Mouse (Mus musculus) CH12.LX (cell line): ENCODE measurements around the gene Fbxo36. TPM values are rescaled to one million over a fixed set of nuclear protein-coding genes. Genes with fewer than 3 reads are reported as not detected.

Source experiments
- DNase-seq: peaks from one replicate; pipeline ENCODE4 v3.0.0-alpha.2; 2013; ENCODE audit errors: extremely low read depth
- H3K27ac ChIP-seq: 2 replicates; pipeline ENCODE4 v1.5.1; 2012; ENCODE audit warnings: low read depth, mild to moderate bottlenecking, control low read depth, moderate library complexity; ENCODE audit not compliant: insufficient read depth
- H3K27me3 ChIP-seq: replicated peaks from 2 replicates; pipeline ENCODE3; 2012; ENCODE audit warnings: inconsistent platforms
- H3K36me3 ChIP-seq, 2 experiments: replicated peaks in 1 of 2; 2 replicates each; pipeline versions ENCODE3 to v1.6.1; 2012; ENCODE audit warnings: inconsistent platforms in 1 of 2, low read length in 1 of 2, mild to moderate bottlenecking in 1 of 2, mixed read lengths in 1 of 2, moderate library complexity in 1 of 2; ENCODE audit not compliant: control insufficient read depth in 1 of 2, insufficient read depth in 1 of 2
- H3K4me1 ChIP-seq, 2 experiments: 2 replicates each; pipeline ENCODE4 v1.6.1; 2012; ENCODE audit warnings: inconsistent platforms in 1 of 2, moderate library complexity in 1 of 2; ENCODE audit not compliant: insufficient read depth in 2 of 2, control insufficient read depth in 1 of 2
- H3K4me2 ChIP-seq: 2 replicates; pipeline ENCODE4 v1.6.1; 2012; ENCODE audit warnings: low read depth, mild to moderate bottlenecking, control low read depth; ENCODE audit not compliant: poor library complexity, insufficient read depth, severe bottlenecking
- H3K4me3 ChIP-seq, 3 experiments: fragments of 150-350 bp in 1 of 3; sonication (generic) in 1 of 3; replicated peaks in 1 of 3; 2 replicates each; pipeline versions ENCODE3 to v1.5.1; 2011 to 2012; ENCODE audit warnings: low read depth in 2 of 3, low read length in 2 of 3, mild to moderate bottlenecking in 2 of 3, moderate library complexity in 2 of 3, control low read depth in 1 of 3, improper control_type of control experiment in 1 of 3, inconsistent platforms in 1 of 3, mixed read lengths in 1 of 3; ENCODE audit not compliant: poor library complexity in 1 of 3
- H3K79me2 ChIP-seq: replicated peaks from 2 replicates; pipeline ENCODE4 v1.6.1; 2012; ENCODE audit warnings: mild to moderate bottlenecking, moderate library complexity; ENCODE audit not compliant: control insufficient read depth, poor library complexity, insufficient read depth, severe bottlenecking; ENCODE audit errors: extremely low read depth
- H3K9ac ChIP-seq: 2 replicates; pipeline ENCODE4 v1.6.1; 2012; ENCODE audit warnings: low read depth, mild to moderate bottlenecking, control low read depth, moderate library complexity; ENCODE audit not compliant: insufficient read depth
- H3K9me3 ChIP-seq: replicated peaks from 2 replicates; pipeline ENCODE3; 2012; ENCODE audit warnings: low read length, inconsistent platforms, mixed read lengths
- BHLHE40 ChIP-seq: IDR thresholded peaks from 2 replicates; pipeline ENCODE4 v1.6.1; 2011; ENCODE audit warnings: mild to moderate bottlenecking, low read depth, low read length, improper control_type of control experiment
- CHD2 ChIP-seq: IDR thresholded peaks from 2 replicates; pipeline ENCODE4 v1.6.1; 2011; ENCODE audit warnings: low read length, improper control_type of control experiment
- ELF1 ChIP-seq: IDR thresholded peaks from 2 replicates; pipeline ENCODE4 v1.6.1; 2014; ENCODE audit warnings: low read depth, mild to moderate bottlenecking, inconsistent platforms, low read length, improper control_type of control experiment
- ETS1 ChIP-seq: conservative IDR thresholded peaks from 2 replicates; pipeline ENCODE4 v1.6.1; 2012; ENCODE audit warnings: low read depth, mild to moderate bottlenecking, inconsistent platforms, low read length, improper control_type of control experiment, moderate library complexity
- GABPA ChIP-seq: IDR thresholded peaks from 2 replicates; pipeline ENCODE4 v1.6.1; 2012; ENCODE audit warnings: low read depth, low read length, improper control_type of control experiment, inconsistent platforms; ENCODE audit not compliant: insufficient replicate concordance
- JUN ChIP-seq: IDR thresholded peaks from 2 replicates; pipeline ENCODE4 v1.6.1; 2011; ENCODE audit warnings: low read depth, mild to moderate bottlenecking, low read length, improper control_type of control experiment, moderate library complexity; ENCODE audit not compliant: insufficient read depth
- JUND ChIP-seq: conservative IDR thresholded peaks from 2 replicates; pipeline ENCODE4 v1.6.1; 2011; ENCODE audit warnings: low read depth, low read length, improper control_type of control experiment
- KAT2A ChIP-seq: IDR thresholded peaks from 2 replicates; pipeline ENCODE4 v1.6.1; 2012; ENCODE audit warnings: low read length, improper control_type of control experiment, inconsistent platforms; ENCODE audit not compliant: insufficient replicate concordance
- MAX ChIP-seq: IDR thresholded peaks from 2 replicates; pipeline ENCODE4 v1.6.1; 2011; ENCODE audit warnings: low read length, improper control_type of control experiment
- MEF2A ChIP-seq: IDR thresholded peaks from 2 replicates; pipeline ENCODE4 v1.6.1; 2014; ENCODE audit warnings: low read depth, mild to moderate bottlenecking, inconsistent platforms, low read length, improper control_type of control experiment, borderline replicate concordance
- NELFE ChIP-seq: IDR thresholded peaks from 2 replicates; pipeline ENCODE4 v1.6.1; 2011; ENCODE audit warnings: low read depth, low read length, improper control_type of control experiment
- NRF1 ChIP-seq: IDR thresholded peaks from 2 replicates; pipeline ENCODE4 v1.6.1; 2014; ENCODE audit warnings: low read depth, mild to moderate bottlenecking, inconsistent platforms, low read length, improper control_type of control experiment, moderate library complexity
- PAX5 ChIP-seq: IDR thresholded peaks from 2 replicates; pipeline ENCODE4 v1.6.1; 2012; ENCODE audit warnings: low read length, inconsistent platforms, mixed read lengths
- POLR2A ChIP-seq: IDR thresholded peaks from 2 replicates; pipeline ENCODE4 v1.6.1; 2011; ENCODE audit warnings: low read depth, mild to moderate bottlenecking, improper control_type of control experiment, low read length
- SMC3 ChIP-seq: IDR thresholded peaks from 2 replicates; pipeline ENCODE4 v1.6.1; 2011; ENCODE audit warnings: low read depth, low read length, improper control_type of control experiment
- TCF12 ChIP-seq: IDR thresholded peaks from 2 replicates; pipeline ENCODE4 v1.6.1; 2014; ENCODE audit warnings: low read depth, mild to moderate bottlenecking, inconsistent platforms, low read length, improper control_type of control experiment
- USF1 ChIP-seq: IDR thresholded peaks from 2 replicates; pipeline ENCODE4 v1.6.1; 2014; ENCODE audit warnings: low read depth, mild to moderate bottlenecking, inconsistent platforms, low read length, improper control_type of control experiment
- USF2 ChIP-seq: conservative IDR thresholded peaks from 2 replicates; pipeline ENCODE4 v1.6.1; 2011; ENCODE audit warnings: low read depth, low read length, improper control_type of control experiment
- ZC3H11A ChIP-seq: IDR thresholded peaks from 2 replicates; pipeline ENCODE4 v1.6.1; 2012; ENCODE audit warnings: low read depth, mild to moderate bottlenecking, inconsistent platforms, low read length, improper control_type of control experiment
- ZKSCAN1 ChIP-seq: IDR thresholded peaks from 2 replicates; pipeline ENCODE4 v1.6.1; 2012; ENCODE audit warnings: low read depth, inconsistent platforms, low read length, improper control_type of control experiment, borderline replicate concordance
- ZMIZ1 ChIP-seq: IDR thresholded peaks from 2 replicates; pipeline ENCODE4 v1.6.1; 2012; ENCODE audit warnings: low read depth, mild to moderate bottlenecking, inconsistent platforms, low read length, improper control_type of control experiment
- ZNF384 ChIP-seq: IDR thresholded peaks from 2 replicates; pipeline ENCODE4 v1.6.1; 2012; ENCODE audit warnings: low read depth, low read length, improper control_type of control experiment, inconsistent platforms
- dilution Hi-C: fragments of 300-500 bp; cut with MboI; formaldehyde crosslinking; loops from 2 replicates; pipeline ENCODE4 v1.14.3; 2020; ENCODE audit warnings: low sequenced_read_pairs; ENCODE audit not compliant: extremely low pct_unique_long_range_greater_than_20kb, extremely low pct_ligation_motif_present
- in situ Hi-C: fragments of 300-500 bp; cut with MboI; formaldehyde crosslinking; loops from 3 replicates; pipeline ENCODE4 v1.14.3; 2019; ENCODE audit warnings: low sequenced_read_pairs, low pct_ligation_motif_present, low pct_unique_long_range_greater_than_20kb, mixed read lengths
- polyA plus RNA-seq: library from polyadenylated mRNA; unstranded; fragments of >175 nt; gene quantifications from 2 replicates; pipeline ENCODE4 v1.2.1, GENCODE M21; 2012; ENCODE audit warnings: low read depth; ENCODE audit not compliant: insufficient read length
- total RNA-seq, 2 experiments: library from RNA; depleted of rRNA; stranded (reverse); fragments of 300-350 nt in 1 of 2; fragments of >200 nt in 1 of 2; gene quantifications; 2 replicates each; pipeline ENCODE4 v1.2.3; 2012 to 2014

The Fbxo36 gene
- total and polyA plus RNA-seq, 3 experiments = 2.5 to 3.8 (median 3.0) TPM

- dilution Hi-C loops = no loop called here
- no peaks in the 10 kb centered on the region for H3K27me3 ChIP-seq
- H3K9me3 ChIP-seq = peaks cover 4% of the 10 kb centered on the region
- no peak overlapping the region for H3K27ac ChIP-seq
- H3K4me1 ChIP-seq = peaks cover 0 to 14% of the 10 kb centered on the region in 2 experiments; a peak in 2 of 4 replicates
- TF ChIP-seq JUN (no peak), JUND (no peak), ZNF384 (no peak), GABPA (no peak), SMC3 (no peak), ZC3H11A (no peak), ETS1 (no peak), KAT2A (no peak), NELFE (no peak), USF1 (no peak), USF2 (no peak), ZKSCAN1 (no peak), PAX5 (no peak), MAX (no peak), BHLHE40 (no peak), MEF2A (no peak), ZMIZ1 (no peak), POLR2A (no peak)
- TF ChIP-seq, all 38 proteins: peak for 0
- Histone ChIP-seq H3K4me2 (no peak overlapping the region), H3K36me3 (no peaks in the 10 kb centered on the region), H3K9ac (no peak overlapping the region), H3K4me3 (no peak overlapping the region), H3K79me2 (no peaks in the 10 kb centered on the region)
- DNase-seq = no peak
- in situ Hi-C loops = no loop called here
These were observed 99.8 kb downstream of the Fbxo36 start for GRCm38 (mm10) chr1:84939466-84939865.

- Histone ChIP-seq H3K36me3 (no peaks in the 10 kb centered on the region), H3K9ac (no peak overlapping the region), H3K4me3 (no peak overlapping the region), H3K4me2 (no peak overlapping the region), H3K79me2 (no peaks in the 10 kb centered on the region), H3K9me3 (no peaks in the 10 kb centered on the region), H3K27me3 (no peaks in the 10 kb centered on the region), H3K4me1 (peaks cover 0 to 13% of the 10 kb centered on the region in 2 experiments; a peak in 2 of 4 replicates), H3K27ac (no peak overlapping the region)
- no peak for DNase-seq
- dilution Hi-C loops (no loop called here), in situ Hi-C loops (no loop called here)
- TF ChIP-seq ZKSCAN1 (no peak), ELF1 (no peak), NRF1 (no peak), CHD2 (no peak), ETS1 (no peak), TCF12 (no peak), MEF2A (no peak)
These were observed 100.7 kb downstream of the Fbxo36 start for GRCm38 (mm10) chr1:84940322-84940721.
